Mouse (Mus musculus): ENCODE measurements at regions not wholly inside any gene's neighbourhood (a gene's known extent, or its start where the extent isn't known, plus 50 kb on each side); places are given as distances from the start of the nearest gene placed in this dataset.
"Not testable (repeated sequence)": the region's sequence is repeated elsewhere in the genome, so short reads cannot be mapped to it uniquely, and the experiment has no call there.

- H3K27ac ChIP-seq (ENCODE audit: insufficient read depth, low read depth, low read length, poor library complexity, severe bottlenecking); H3K4me1 ChIP-seq (ENCODE audit: control insufficient read depth in 2 of 2, insufficient read depth in 2 of 2, low read length in 2 of 2, poor library complexity in 1 of 2); H3K9ac ChIP-seq (ENCODE audit: insufficient read depth, low read depth, low read length, poor library complexity, severe bottlenecking); H3K36me3 ChIP-seq (ENCODE audit: control insufficient read depth, insufficient read depth, low read length, poor library complexity, severe bottlenecking); H3K9me3 ChIP-seq (ENCODE audit: control insufficient read depth, insufficient read depth, low read depth, low read length); in situ Hi-C loops (cut with MboI; ENCODE audit: low sequenced_read_pairs in 2 of 2, unreplicated experiment in 2 of 2); H3K4me3 ChIP-seq (ENCODE audit: insufficient read depth in 1 of 2, low read depth in 1 of 2, low read length in 2 of 2, poor library complexity in 1 of 2, severe bottlenecking in 1 of 2): not testable (repeated sequence)
- DNase-seq (ENCODE audit: low read depth, low spot score), result peak; percentile 12
Measured at GRCm38 (mm10) chrX:65778656-65779370, 525.2 kb downstream of the 4930447F04Rik start.

GRCm38 (mm10) chrX:65769861-65770260, 534.2 kb downstream of the 4930447F04Rik start:
- H3K9me3 ChIP-seq (ENCODE audit: control insufficient read depth, insufficient read depth, low read depth, low read length), result no peaks in the 10 kb centered on the region
- TF ChIP-seq HCFC1 (IDR thresholded peaks at IDR 0.05; ENCODE audit: borderline replicate concordance, insufficient read depth, low read length), result no peak
- no peaks in the 10 kb centered on the region for H3K36me3 ChIP-seq (ENCODE audit: control insufficient read depth, insufficient read depth, low read length, poor library complexity, severe bottlenecking)
- in situ Hi-C loops (cut with MboI; ENCODE audit: low sequenced_read_pairs in 2 of 2, unreplicated experiment in 2 of 2), result no loop called here
- H3K9ac ChIP-seq (ENCODE audit: insufficient read depth, low read depth, low read length, poor library complexity, severe bottlenecking), result no peak overlapping the region
- no peak overlapping the region for H3K27ac ChIP-seq (ENCODE audit: insufficient read depth, low read depth, low read length, poor library complexity, severe bottlenecking)
- no peak overlapping the region for H3K4me3 ChIP-seq (ENCODE audit: insufficient read depth in 1 of 2, low read depth in 1 of 2, low read length in 2 of 2, poor library complexity in 1 of 2, severe bottlenecking in 1 of 2)
- H3K4me1 ChIP-seq (ENCODE audit: control insufficient read depth in 2 of 2, insufficient read depth in 2 of 2, low read length in 2 of 2, poor library complexity in 1 of 2), result no peaks in the 10 kb centered on the region
- DNase-seq (ENCODE audit: low read depth, low spot score), result no peak

- TF ChIP-seq ZNF384 (IDR thresholded peaks at IDR 0.05; ENCODE audit: low read depth, low read length) (no peak), ZC3H11A (IDR thresholded peaks at IDR 0.05; ENCODE audit: borderline replicate concordance, low read depth, low read length) (no peak), CHD2 (IDR thresholded peaks at IDR 0.05; ENCODE audit: low read depth, low read length) (no peak), MAFK (IDR thresholded peaks at IDR 0.05; ENCODE audit: insufficient read depth, low read depth, low read length) (no peak), HCFC1 (IDR thresholded peaks at IDR 0.05; ENCODE audit: borderline replicate concordance, insufficient read depth, low read length) (no peak)
- in situ Hi-C loops (cut with MboI; ENCODE audit: low sequenced_read_pairs in 2 of 2, unreplicated experiment in 2 of 2), result no loop called here
- Histone ChIP-seq H3K4me3 (ENCODE audit: insufficient read depth in 1 of 2, low read depth in 1 of 2, low read length in 2 of 2, poor library complexity in 1 of 2, severe bottlenecking in 1 of 2) (no peak overlapping the region), H3K9me3 (ENCODE audit: control insufficient read depth, insufficient read depth, low read depth, low read length) (no peaks in the 10 kb centered on the region), H3K9ac (ENCODE audit: insufficient read depth, low read depth, low read length, poor library complexity, severe bottlenecking) (no peak overlapping the region), H3K36me3 (ENCODE audit: control insufficient read depth, insufficient read depth, low read length, poor library complexity, severe bottlenecking) (no peaks in the 10 kb centered on the region), H3K27ac (ENCODE audit: insufficient read depth, low read depth, low read length, poor library complexity, severe bottlenecking) (no peak overlapping the region), H3K4me1 (ENCODE audit: control insufficient read depth in 2 of 2, insufficient read depth in 2 of 2, low read length in 2 of 2, poor library complexity in 1 of 2) (no peaks in the 10 kb centered on the region)
- DNase-seq (ENCODE audit: low read depth, low spot score), result no peak
Measured at GRCm38 (mm10) chrX:65734577-65734976, 569.4 kb downstream of the 4930447F04Rik start.

- no peaks in the 10 kb centered on the region for H3K4me1 ChIP-seq (ENCODE audit: control insufficient read depth in 2 of 2, insufficient read depth in 2 of 2, low read length in 2 of 2, poor library complexity in 1 of 2)
- TF ChIP-seq ZNF384 (IDR thresholded peaks at IDR 0.05; ENCODE audit: low read depth, low read length), result no peak
- H3K36me3 ChIP-seq (ENCODE audit: control insufficient read depth, insufficient read depth, low read length, poor library complexity, severe bottlenecking), result no peaks in the 10 kb centered on the region
- no peak overlapping the region for H3K27ac ChIP-seq (ENCODE audit: insufficient read depth, low read depth, low read length, poor library complexity, severe bottlenecking)
- H3K9me3 ChIP-seq (ENCODE audit: control insufficient read depth, insufficient read depth, low read depth, low read length), result no peaks in the 10 kb centered on the region
- no peak for DNase-seq (ENCODE audit: low read depth, low spot score)
- no peak overlapping the region for H3K9ac ChIP-seq (ENCODE audit: insufficient read depth, low read depth, low read length, poor library complexity, severe bottlenecking)
- H3K4me3 ChIP-seq (ENCODE audit: insufficient read depth in 1 of 2, low read depth in 1 of 2, low read length in 2 of 2, poor library complexity in 1 of 2, severe bottlenecking in 1 of 2), result no peak overlapping the region
- in situ Hi-C loops (cut with MboI; ENCODE audit: low sequenced_read_pairs in 2 of 2, unreplicated experiment in 2 of 2), result no loop called here
Measured at GRCm38 (mm10) chrX:65715562-65715961, 588.5 kb downstream of the 4930447F04Rik start.
